Comparison of ENCODE assay signal across 8 mouse cellular contexts in genomic region chr17:44735991-44736561, GRCm38 (mm10). TPM values are rescaled to one million over a fixed set of nuclear protein-coding genes. Genes with fewer than 3 reads are reported as not detected.
DNase-seq lines count a peak whose midpoint lies in the region; ATAC-seq and TF ChIP-seq lines count a peak whose summit lies in the region.

No protein-coding gene starts in this region.

- H3K36me3 ChIP-seq in forebrain, embryonic 11.5 days (ENCODE audit: control insufficient read depth, insufficient read depth, low read length): no peaks in the 10 kb centered on the region
- H3K36me3 ChIP-seq in heart, embryonic 16.5 days (ENCODE audit: control insufficient read depth, insufficient read depth): no peaks in the 10 kb centered on the region
- no peaks in the 10 kb centered on the region for H3K36me3 ChIP-seq in neural tube, embryonic 13.5 days
- H3K36me3 ChIP-seq in stomach, postnatal 0 days (ENCODE audit: control insufficient read depth, insufficient read depth, low read length): no peaks in the 10 kb centered on the region

- no peak for TF ChIP-seq CTCF in bone marrow macrophage, adult 2 months (IDR thresholded peaks at IDR 0.05; ENCODE audit: low read depth, low read length)
- peak; percentile 71 for TF ChIP-seq CTCF in stomach, postnatal 0 days (IDR thresholded peaks at IDR 0.05; ENCODE audit: low read depth)

- H3K4me1 ChIP-seq in bone marrow macrophage, adult 2 months (ENCODE audit: control insufficient read depth, insufficient read depth, low read length): no peaks in the 10 kb centered on the region
- peaks cover 8% of the 10 kb centered on the region; the same call in 1 of the 2 replicates for H3K4me1 ChIP-seq in forebrain, embryonic 11.5 days (replicated peaks; ENCODE audit: control insufficient read depth, insufficient read depth, low read length)
- peaks cover 22% of the 10 kb centered on the region for H3K4me1 ChIP-seq in heart, embryonic 16.5 days (ENCODE audit: control insufficient read depth, insufficient read depth, low read length)
- peaks cover 41% of the 10 kb centered on the region for H3K4me1 ChIP-seq in neural tube, embryonic 13.5 days (replicated peaks)
- H3K4me1 ChIP-seq in stomach, postnatal 0 days (replicated peaks; ENCODE audit: control insufficient read depth, insufficient read depth): no peaks in the 10 kb centered on the region; the same call in 1 of the 2 replicates

- H3K9me3 ChIP-seq in forebrain, embryonic 11.5 days (ENCODE audit: control insufficient read depth, low read length): no peaks in the 10 kb centered on the region
- H3K9me3 ChIP-seq in heart, embryonic 16.5 days (replicated peaks; ENCODE audit: control insufficient read depth, low read length): no peaks in the 10 kb centered on the region
- no peaks in the 10 kb centered on the region for H3K9me3 ChIP-seq in neural tube, embryonic 13.5 days
- no peaks in the 10 kb centered on the region for H3K9me3 ChIP-seq in stomach, postnatal 0 days (ENCODE audit: control insufficient read depth, low read length)

- H3K27ac ChIP-seq in bone marrow macrophage, adult 2 months (ENCODE audit: insufficient read depth, low read depth, low read length): peak overlapping the region; percentile 38; the same call in 1 of the 2 replicates
- no peak overlapping the region for H3K27ac ChIP-seq in forebrain, embryonic 11.5 days (ENCODE audit: low read depth, low read length)
- H3K27ac ChIP-seq in heart, embryonic 16.5 days (ENCODE audit: low read length): no peak overlapping the region
- 0 out of 2 replicates have a peak overlapping the region, but pooled peaks have one; percentile 33 for H3K27ac ChIP-seq in neural tube, embryonic 13.5 days (replicated peaks)
- peak overlapping the region; percentile 49 for H3K27ac ChIP-seq in stomach, postnatal 0 days (replicated peaks)

- H3K9ac ChIP-seq in forebrain, embryonic 11.5 days (ENCODE audit: low read length): peak overlapping the region; percentile 63
- peak overlapping the region; percentile 71 for H3K9ac ChIP-seq in heart, embryonic 16.5 days (ENCODE audit: low read length)
- peak overlapping the region; percentile 76 for H3K9ac ChIP-seq in neural tube, embryonic 13.5 days
- H3K9ac ChIP-seq in stomach, postnatal 0 days (ENCODE audit: low read length): peak overlapping the region; percentile 58

- H3K4me2 ChIP-seq in forebrain, embryonic 11.5 days (ENCODE audit: low read depth, low read length, severe bottlenecking): peak overlapping the region; percentile 77
- H3K4me2 ChIP-seq in heart, embryonic 16.5 days (ENCODE audit: low read depth, low read length): peak overlapping the region; percentile 88
- H3K4me2 ChIP-seq in neural tube, embryonic 13.5 days: peak overlapping the region; percentile 87
- peak overlapping the region; percentile 90 for H3K4me2 ChIP-seq in stomach, postnatal 0 days (replicated peaks; ENCODE audit: low read depth)

- H3K27me3 ChIP-seq in forebrain, embryonic 11.5 days (ENCODE audit: control insufficient read depth, insufficient read depth, low read length): peaks cover 57% of the 10 kb centered on the region
- H3K27me3 ChIP-seq in heart, embryonic 16.5 days (ENCODE audit: control insufficient read depth, insufficient read depth, low read length): peaks cover 50% of the 10 kb centered on the region
- H3K27me3 ChIP-seq in neural tube, embryonic 13.5 days: peaks cover 90% of the 10 kb centered on the region
- H3K27me3 ChIP-seq in stomach, postnatal 0 days (ENCODE audit: control insufficient read depth, insufficient read depth, low read length): peaks cover 3% of the 10 kb centered on the region; the same call in 1 of the 2 replicates

- H3K4me3 ChIP-seq in bone marrow macrophage, adult 2 months (ENCODE audit: insufficient read depth, low read length): peak overlapping the region; percentile 89
- H3K4me3 ChIP-seq in forebrain, embryonic 11.5 days (ENCODE audit: low read depth, low read length): peak overlapping the region; percentile 55
- H3K4me3 ChIP-seq in heart, embryonic 16.5 days (ENCODE audit: low read length): peak overlapping the region; percentile 75
- peak overlapping the region; percentile 62 for H3K4me3 ChIP-seq in neural tube, embryonic 13.5 days
- H3K4me3 ChIP-seq in stomach, postnatal 0 days (ENCODE audit: low read depth, low read length): peak overlapping the region; percentile 69

- DNase-seq in CD4-positive helper T cell, adult 2 months (ENCODE audit: low read depth, low spot score): peak; percentile 85
- peak; percentile 85 for DNase-seq in forebrain, embryonic 11.5 days (ENCODE audit: low spot score)
- DNase-seq in kidney, postnatal 14 days: peak; percentile 74
- DNase-seq in lung, adult 18-20 months: peak; percentile 70 to 76
- peak; percentile 71 for DNase-seq in stomach, postnatal 0 days (ENCODE audit: low spot score)

- no peak for TF ChIP-seq POLR2A in bone marrow macrophage, adult 2 months (IDR thresholded peaks at IDR 0.05; ENCODE audit: borderline replicate concordance, low read depth, low read length)

- under 1% methylated on average over 46 of the region's 73 CpGs for WGBS in forebrain, embryonic 11.5 days
- under 1% methylated on average over 69 of the region's 73 CpGs for WGBS in heart, embryonic 16.5 days
- 0% methylated on average over 51 of the region's 73 CpGs for WGBS in neural tube, embryonic 13.5 days
- 1% methylated on average over 51 of the region's 73 CpGs for WGBS in stomach, postnatal 0 days

- TF ChIP-seq EP300 in stomach, postnatal 0 days (optimal IDR thresholded peaks at IDR 0.05): no peak

- ATAC-seq in forebrain, embryonic 11.5 days (replicated peaks; ENCODE audit: low FRiP score): peak; percentile 77
- ATAC-seq in heart, embryonic 16.5 days (replicated peaks; ENCODE audit: extremely low read depth, insufficient read depth, low FRiP score): peak; percentile 79
- peak; percentile 80 for ATAC-seq in neural tube, embryonic 13.5 days (ENCODE audit: low read depth)
- peak; percentile 60 for ATAC-seq in stomach, postnatal 0 days (ENCODE audit: low FRiP score, low TSS enrichment)

RNA-seq across cellular contexts. Expression of gene Supt3, which starts 40.9 kb away (rescaled TPM):
- polyA plus RNA-seq in bone marrow macrophage, adult 2 months (2012; ENCODE audit: insufficient read depth, insufficient read length, missing spikeins): 14.5 and 15.4 TPM in 2 replicates
- polyA plus RNA-seq in forebrain, embryonic 11.5 days (2014; fragmentation: Nextera tagmentation; extraction: Ambion mirVana): 21.9 and 24.9 TPM in 2 replicates
- polyA plus RNA-seq in heart, embryonic 16.5 days (2015; fragmentation: Nextera tagmentation; extraction: Ambion mirVana): 21.1 and 24.3 TPM in 2 replicates
- 25.4 and 25.9 TPM in 2 replicates for polyA plus RNA-seq in neural tube, embryonic 13.5 days (2015; fragmentation: Nextera tagmentation; extraction: Ambion mirVana)
- polyA plus RNA-seq in stomach, postnatal 0 days (2015; fragmentation: Nextera tagmentation; extraction: Ambion mirVana): 8.9 and 10.7 TPM in 2 replicates

Comparison
In these comparisons a context has a peak if more than half of its experiments do, and no peak if none do; other contexts are left out.
1. H3K27ac ChIP-seq: peak in bone marrow macrophage, adult 2 months (single experiment), neural tube, embryonic 13.5 days (single experiment) and stomach, postnatal 0 days (single experiment); none in forebrain, embryonic 11.5 days (single experiment) and heart, embryonic 16.5 days (single experiment).
2. Peak in every context shown above with its lines, with median percentiles within 50 percentile points of each other: DNase-seq, H3K4me3 ChIP-seq, ATAC-seq, H3K4me2 ChIP-seq and H3K9ac ChIP-seq.